Mouse (Mus musculus) megakaryocyte, embryonic 14.5 days (primary cell): ENCODE measurements around the gene Gli1. TPM values are rescaled to one million over a fixed set of nuclear protein-coding genes. Genes with fewer than 3 reads are reported as not detected.
"Not testable (repeated sequence)": the region's sequence is repeated elsewhere in the genome, so short reads cannot be mapped to it uniquely, and the experiment has no call there.

ENCODE experiments used
- H3K27me3 ChIP-seq: replicated peaks from 2 replicates; pipeline ENCODE3; 2012; ENCODE audit warnings: inconsistent platforms
- H3K36me3 ChIP-seq: replicated peaks from 2 replicates; pipeline ENCODE3; 2012; ENCODE audit warnings: low read length, inconsistent platforms, mixed read lengths
- H3K4me1 ChIP-seq: 2 replicates; pipeline ENCODE4 v1.6.1; 2012; ENCODE audit warnings: inconsistent platforms
- H3K4me3 ChIP-seq: replicated peaks from 2 replicates; pipeline ENCODE3; 2012; ENCODE audit warnings: moderate library complexity, mild to moderate bottlenecking, inconsistent platforms
- H3K9me3 ChIP-seq: 2 replicates; pipeline ENCODE4 v1.6.1; 2012; ENCODE audit warnings: inconsistent platforms
- FLI1 ChIP-seq: IDR thresholded peaks from 2 replicates; pipeline ENCODE4 v1.6.1; 2012; ENCODE audit warnings: low read length, inconsistent platforms, mixed read lengths
- GATA1 ChIP-seq: IDR thresholded peaks from 3 replicates; pipeline ENCODE4 v1.6.1; 2012; ENCODE audit warnings: mixed read lengths, low read length, inconsistent platforms, borderline replicate concordance
- polyA plus RNA-seq: library from polyadenylated mRNA; stranded (reverse); fragments of >175 nt; gene quantifications from 2 replicates; pipeline ENCODE4 v1.2.3, GENCODE M21; 2012; ENCODE audit warnings: low replicate concordance; ENCODE audit not compliant: insufficient read depth

Gene Gli1
- polyA plus RNA-seq, 1 experiment: 0.02 TPM

DNA sequence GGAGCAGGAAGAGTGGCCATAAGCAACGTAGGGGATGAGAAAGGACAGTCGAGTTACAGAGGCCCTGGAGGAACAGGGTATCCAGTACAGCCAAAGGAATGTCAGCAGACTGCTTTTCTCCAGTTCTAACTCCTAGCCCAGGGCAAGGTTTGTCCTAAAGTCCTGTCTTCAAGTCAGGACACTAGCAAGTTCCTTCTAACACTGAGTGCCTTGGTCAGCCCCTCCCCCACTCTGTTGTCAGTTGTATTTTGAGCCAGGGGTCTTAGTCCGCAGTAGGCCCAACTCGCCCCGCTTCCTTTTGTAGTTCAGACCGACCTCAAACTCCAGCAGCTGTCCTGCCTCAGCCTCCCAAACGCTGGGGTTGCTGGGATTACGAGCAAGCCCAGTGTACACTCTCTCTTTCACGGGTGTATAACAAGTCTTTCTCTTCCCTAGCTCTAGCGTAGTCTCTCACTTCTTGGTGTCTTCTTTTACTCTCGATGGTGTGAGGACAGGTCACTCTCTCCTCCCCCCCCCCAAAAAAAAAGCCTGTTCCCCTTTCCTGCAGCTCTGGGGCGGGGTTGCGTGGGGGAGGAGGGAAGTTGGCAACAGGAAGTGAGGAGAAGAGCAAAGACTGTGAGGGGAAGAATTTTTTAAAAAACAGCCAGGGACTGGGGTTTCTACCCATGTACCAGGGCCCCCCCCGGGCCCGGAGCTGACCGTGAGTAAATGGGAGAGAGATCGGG lies 18.5 kb downstream of the Gli1 start:
- Histone ChIP-seq H3K4me3 (peak overlapping the region; percentile 85), H3K9me3 (no peaks in the 10 kb centered on the region), H3K4me1 (peaks cover 76% of the 10 kb centered on the region), H3K36me3 (peaks cover 10% of the 10 kb centered on the region), H3K27me3 (peaks cover 17% of the 10 kb centered on the region)
- TF ChIP-seq GATA1 (no peak), FLI1 (no peak)

DNA sequence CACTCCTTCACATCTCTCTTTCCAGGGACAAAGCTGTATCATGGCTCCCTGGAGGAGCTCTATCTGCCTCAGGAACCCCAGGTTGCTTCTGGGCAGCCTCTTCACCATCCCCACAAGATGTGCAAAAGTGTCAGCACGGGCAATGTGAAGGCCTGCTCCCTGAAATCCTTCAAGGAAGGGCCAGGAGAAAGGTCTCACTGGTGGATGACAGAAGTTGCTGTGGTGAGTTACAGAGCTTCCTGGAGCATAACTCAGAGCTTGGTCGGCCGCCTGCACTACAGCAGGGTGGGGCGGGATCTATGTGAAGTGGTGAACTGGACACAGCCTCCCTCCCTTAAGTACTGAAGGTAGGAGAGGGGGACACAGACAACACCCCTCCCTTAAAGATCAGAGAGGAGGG lies 19.1 kb downstream of the Gli1 start:
- H3K9me3 ChIP-seq: no peaks in the 10 kb centered on the region
- H3K27me3 ChIP-seq: peaks cover 17% of the 10 kb centered on the region
- TF ChIP-seq GATA1 (no peak), FLI1 (no peak)
- H3K4me1 ChIP-seq: peaks cover 83% of the 10 kb centered on the region
- peak overlapping the region; percentile 85 for H3K4me3 ChIP-seq
- peaks cover 5% of the 10 kb centered on the region for H3K36me3 ChIP-seq

DNA sequence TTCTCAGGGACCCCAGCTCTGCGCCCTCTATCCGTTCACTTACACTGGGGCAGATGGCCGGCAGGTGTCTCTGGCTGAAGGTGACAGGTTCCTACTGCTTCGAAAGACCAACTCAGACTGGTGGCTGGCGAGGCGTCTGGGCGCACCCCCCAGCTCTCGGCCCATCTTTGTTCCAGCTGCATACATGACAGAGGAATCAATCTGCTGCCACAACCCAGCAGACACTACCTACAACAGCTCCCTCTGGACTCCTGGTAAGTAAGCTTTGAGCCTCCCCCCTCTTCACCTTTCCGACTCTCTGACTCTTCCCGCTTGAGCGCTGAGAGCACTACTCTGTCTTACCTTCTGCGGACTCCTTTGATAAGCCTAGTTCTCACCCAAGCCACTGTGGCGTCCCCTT lies 19.6 kb downstream of the Gli1 start:
- Histone ChIP-seq H3K9me3 (no peaks in the 10 kb centered on the region), H3K36me3 (peaks cover 2% of the 10 kb centered on the region), H3K27me3 (peaks cover 14% of the 10 kb centered on the region), H3K4me3 (no peak overlapping the region), H3K4me1 (peaks cover 87% of the 10 kb centered on the region)
- TF ChIP-seq FLI1 (no peak), GATA1 (no peak)

DNA sequence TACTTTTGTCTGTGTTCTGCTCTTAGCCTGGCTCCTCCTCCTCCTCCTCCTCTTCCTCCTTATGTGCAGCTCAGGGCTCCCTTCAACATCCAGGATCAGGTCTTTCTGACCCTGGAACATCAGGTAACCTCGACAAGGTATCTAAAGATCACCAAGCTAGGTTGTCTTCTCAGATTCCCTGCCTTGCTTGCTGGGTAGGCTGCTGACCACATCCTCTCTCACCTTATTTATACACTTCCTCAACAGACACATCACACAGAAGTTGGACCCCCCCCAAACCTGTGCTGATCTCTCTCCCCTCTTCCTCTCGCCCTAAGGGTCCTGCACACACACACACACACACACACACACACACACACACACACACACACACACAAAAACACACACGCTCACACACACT lies 20.2 kb downstream of the Gli1 start, which contains the start of gene Arhgap9:
Arhgap9 (plus strand) TSS at position 344 of the 400 bp plus-strand sequence.
- Histone ChIP-seq H3K36me3 (no peaks in the 10 kb centered on the region), H3K4me1 (peaks cover 83% of the 10 kb centered on the region), H3K4me3 (peak within 1 kb of the TSS; percentile 85), H3K9me3 (no peaks in the 10 kb centered on the region), H3K27me3 (peaks cover 10% of the 10 kb centered on the region)
- TF ChIP-seq FLI1: no peak
- TF ChIP-seq GATA1: no peak

DNA sequence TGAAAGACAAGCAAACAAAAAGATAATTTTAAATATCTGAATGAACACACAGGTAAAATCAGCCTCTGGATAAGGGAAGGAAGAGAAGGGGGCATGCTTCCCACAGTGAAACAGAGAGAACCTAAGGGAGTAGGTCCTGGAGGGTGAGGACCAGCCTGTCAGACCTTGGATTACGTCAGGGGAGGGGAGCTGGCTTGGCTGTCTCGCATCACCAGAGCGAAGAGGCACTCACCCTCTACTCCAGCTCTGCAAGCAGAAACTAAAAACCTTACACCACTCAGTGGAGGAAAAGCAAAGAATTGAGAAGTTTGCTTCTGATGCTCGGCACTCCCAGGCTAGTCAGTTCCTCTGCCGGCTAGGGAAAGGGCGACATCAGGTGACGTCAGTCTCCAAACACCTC lies 21.8 kb downstream of the Gli1 start:
- H3K4me3 ChIP-seq: no peak overlapping the region
- no peak for TF ChIP-seq FLI1
- no peak for TF ChIP-seq GATA1
- no peaks in the 10 kb centered on the region for H3K36me3 ChIP-seq
- H3K9me3 ChIP-seq: peaks cover 3% of the 10 kb centered on the region; the same call in 1 of the 2 replicates
- H3K27me3 ChIP-seq: no peaks in the 10 kb centered on the region
- H3K4me1 ChIP-seq: peaks cover 66% of the 10 kb centered on the region

DNA sequence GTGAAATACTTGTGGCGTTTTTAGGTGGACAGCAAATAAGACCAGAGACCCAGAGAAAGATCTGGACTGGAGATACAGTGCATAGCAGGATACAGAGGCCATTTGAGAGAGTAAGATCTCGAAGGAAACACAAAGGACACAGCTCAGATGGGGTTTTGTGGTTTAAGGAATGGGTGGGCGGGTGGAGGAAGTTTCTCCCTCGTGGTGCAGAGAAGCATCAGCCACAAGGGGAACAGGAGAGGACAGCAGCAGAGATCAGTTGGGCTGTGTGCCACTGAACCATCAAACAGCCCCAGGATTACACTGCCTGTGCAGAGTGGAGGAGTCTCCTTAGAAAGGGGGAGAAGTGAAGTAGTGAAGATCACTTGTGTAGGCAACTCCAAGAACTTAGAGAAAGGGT lies 23.8 kb downstream of the Gli1 start:
- Histone ChIP-seq H3K36me3 (no peaks in the 10 kb centered on the region), H3K27me3 (no peaks in the 10 kb centered on the region), H3K4me3 (peak overlapping the region; percentile 70), H3K4me1 (peaks cover 54% of the 10 kb centered on the region), H3K9me3 (peaks cover 3% of the 10 kb centered on the region; the same call in 1 of the 2 replicates)
- TF ChIP-seq FLI1 (no peak), GATA1 (no peak)

DNA sequence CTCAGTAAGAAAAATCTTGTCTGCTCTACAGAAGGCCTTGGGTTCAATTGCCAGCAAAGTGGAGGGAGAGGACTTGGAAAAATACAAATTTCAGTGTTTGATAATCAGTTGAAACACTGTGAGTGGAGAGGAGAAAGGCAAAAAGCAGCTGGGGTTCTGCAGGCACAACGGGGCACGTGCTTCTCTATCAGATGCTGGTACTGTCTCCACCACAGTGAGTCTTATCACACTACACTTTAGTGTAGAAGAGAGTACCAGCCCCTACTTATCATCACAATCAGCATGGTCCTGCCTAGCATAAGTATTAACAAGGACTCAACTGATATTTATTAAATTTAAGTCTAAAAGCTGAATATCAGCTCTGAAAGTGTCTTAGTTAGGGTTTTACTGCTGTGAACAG lies 24.5 kb downstream of the Gli1 start:
- Histone ChIP-seq H3K9me3 (peaks cover 3% of the 10 kb centered on the region; the same call in 1 of the 2 replicates), H3K4me1 (peaks cover 54% of the 10 kb centered on the region), H3K36me3 (no peaks in the 10 kb centered on the region), H3K4me3 (no peak overlapping the region), H3K27me3 (no peaks in the 10 kb centered on the region)
- TF ChIP-seq FLI1: no peak
- no peak for TF ChIP-seq GATA1

DNA sequence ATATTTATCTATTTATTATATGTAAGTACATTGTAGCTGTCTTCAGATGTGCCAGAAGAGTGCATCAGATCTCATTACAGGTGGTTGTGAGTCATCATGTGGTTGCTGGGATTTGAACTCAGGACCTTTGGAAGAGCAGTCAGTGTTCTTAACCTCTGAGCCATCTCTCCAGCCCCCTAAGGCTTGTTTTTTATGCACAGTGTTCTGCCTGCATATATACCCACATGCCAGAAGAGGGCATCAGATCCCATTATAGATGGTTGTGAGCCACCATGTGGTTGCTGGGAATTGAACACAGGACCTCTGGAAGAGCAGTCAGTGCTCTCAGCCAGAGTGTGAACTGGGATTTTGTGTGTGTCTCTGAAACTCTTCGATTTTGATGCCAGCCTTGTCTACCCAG lies 26.8 kb downstream of the Gli1 start:
- not testable (repeated sequence) for H3K9me3 ChIP-seq, H3K27me3 ChIP-seq, H3K4me3 ChIP-seq, H3K36me3 ChIP-seq
- H3K4me1 ChIP-seq: peaks cover 49% of the 10 kb centered on the region

DNA sequence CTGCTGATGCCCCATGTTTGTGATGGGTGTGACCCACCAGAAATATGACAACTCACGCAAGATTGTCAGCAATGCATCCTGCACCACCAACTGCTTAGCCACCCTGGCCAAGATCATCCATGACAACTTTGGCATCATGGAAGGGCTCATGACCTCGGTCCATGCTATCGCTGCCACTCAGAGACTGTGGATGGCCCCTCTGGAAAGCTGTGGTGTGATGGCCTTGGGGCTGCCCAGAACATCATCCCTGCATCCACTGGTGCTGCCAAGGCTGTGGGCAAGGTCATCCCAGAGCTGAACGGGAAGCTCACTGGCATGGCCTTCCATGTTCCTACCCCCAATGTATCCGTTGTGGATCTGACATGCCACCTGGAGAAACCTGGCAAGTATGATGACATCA lies 28.3 kb downstream of the Gli1 start:
- H3K9me3 ChIP-seq, H3K4me3 ChIP-seq, H3K27me3 ChIP-seq: not testable (repeated sequence)
- peaks cover 19% of the 10 kb centered on the region for H3K36me3 ChIP-seq
- H3K4me1 ChIP-seq: peaks cover 55% of the 10 kb centered on the region

DNA sequence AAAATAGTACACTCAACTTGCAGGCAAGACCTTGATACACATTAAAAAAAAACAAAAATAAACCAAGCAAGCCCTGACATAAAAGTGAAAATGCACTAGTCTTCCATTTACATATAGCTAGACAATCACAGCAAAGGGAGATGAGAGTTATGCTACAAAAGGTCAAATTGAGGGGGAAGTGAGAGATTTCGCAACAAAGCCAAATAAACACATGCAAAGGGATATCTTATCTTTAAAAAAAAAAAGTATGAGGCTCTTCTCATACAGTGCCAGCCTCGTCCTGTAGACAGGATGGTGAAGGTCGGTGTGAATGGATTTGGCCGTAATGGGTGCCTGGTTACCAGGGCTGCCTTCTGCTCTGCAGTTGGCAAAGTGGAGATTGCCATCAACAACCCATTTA lies 28.9 kb downstream of the Gli1 start:
- peaks cover 3% of the 10 kb centered on the region; the same call in 1 of the 2 replicates for H3K9me3 ChIP-seq
- no peaks in the 10 kb centered on the region for H3K27me3 ChIP-seq
- no peak overlapping the region for H3K4me3 ChIP-seq
- H3K4me1 ChIP-seq: peaks cover 51% of the 10 kb centered on the region
- H3K36me3 ChIP-seq: peaks cover 25% of the 10 kb centered on the region
- TF ChIP-seq FLI1: no peak
- TF ChIP-seq GATA1: no peak

DNA sequence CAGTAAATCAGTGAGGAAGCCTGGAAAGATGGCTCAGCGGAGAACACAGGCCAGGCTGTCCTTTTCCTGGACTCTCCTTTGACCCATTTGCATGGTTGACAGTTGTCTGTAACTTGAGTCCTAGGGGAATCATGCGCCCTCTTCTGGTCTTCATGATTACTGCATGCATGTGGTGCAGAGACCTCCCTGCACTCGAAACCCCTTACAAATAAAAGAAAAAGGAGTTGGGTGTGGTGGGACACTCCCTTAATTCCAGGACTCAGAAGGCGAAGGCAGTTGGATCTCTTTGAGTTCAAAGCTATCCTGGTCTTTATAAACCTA lies 29.5 kb downstream of the Gli1 start:
- H3K4me3 ChIP-seq: peak overlapping the region; percentile 97
- H3K27me3 ChIP-seq: no peaks in the 10 kb centered on the region

More for the DNA sequence above, 29.5 kb downstream of the Gli1 start:
- peaks cover 46% of the 10 kb centered on the region for H3K4me1 ChIP-seq
- TF ChIP-seq FLI1: no peak
- TF ChIP-seq GATA1: no peak
- H3K9me3 ChIP-seq: peaks cover 3% of the 10 kb centered on the region; the same call in 1 of the 2 replicates
- peaks cover 31% of the 10 kb centered on the region for H3K36me3 ChIP-seq
